Mouse (Mus musculus) liver, embryonic 14.5 days (tissue): ENCODE results near the gene Fgfr2.

ENCODE experiments used
- CTCF ChIP-seq: IDR thresholded peaks from 2 replicates; pipeline ENCODE4 v1.5.1; 2016; ENCODE audit warnings: antibody characterized with exemption, low read depth, control low read depth
- EP300 ChIP-seq: IDR thresholded peaks from 2 replicates; pipeline ENCODE4 v1.6.1; 2016; ENCODE audit warnings: antibody characterized with exemption, low read depth

DNA sequence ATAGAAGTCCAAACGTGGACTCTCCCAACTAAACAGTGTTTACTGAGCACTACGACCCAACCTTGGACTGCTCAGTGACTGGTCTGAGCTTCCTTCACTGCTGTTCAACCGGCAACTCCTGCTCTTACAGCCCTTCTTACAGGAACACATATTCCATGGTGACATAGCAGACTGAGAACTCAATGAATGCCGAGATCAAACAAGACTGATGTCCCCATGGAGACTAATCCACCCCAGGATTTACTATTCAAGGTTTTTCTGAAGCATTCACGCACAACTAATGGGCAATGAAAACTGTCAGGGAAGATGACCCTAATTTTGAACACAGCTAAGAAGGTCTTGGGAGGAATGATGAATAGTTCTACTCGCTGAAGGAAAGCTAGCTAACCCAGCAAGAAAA lies 2650.5 kb downstream of the Fgfr2 start:
- TF ChIP-seq CTCF (no peak), EP300 (no peak)
